Mouse (Mus musculus): Measurements from ENCODE around the gene Olfr1419.

GRCm38 (mm10) chr19:11839119-11839518 is 35.8 kb downstream of the Olfr1419 start, which contains the start of gene Olfr1417:
- TF ChIP-seq CTCF (conservative IDR thresholded peaks at IDR 0.05; ENCODE audit: low read length) = no peak
- TF ChIP-seq POU5F1 (IDR thresholded peaks at IDR 0.05; ENCODE audit: borderline replicate concordance, low read length) = no peak
- TF ChIP-seq NANOG (IDR thresholded peaks at IDR 0.05; ENCODE audit: borderline replicate concordance, low read length) = no peak

All from E14TG2a.4 (cell line).